Mouse (Mus musculus) right cerebral cortex, adult 2 months (tissue): Measurements from ENCODE around the gene Olfr698.
"Not testable (repeated sequence)": the region's sequence is repeated elsewhere in the genome, so short reads cannot be mapped to it uniquely, and the experiment has no call there.

Experiments
- DNase-seq, 2 experiments: peaks; one replicate each; pipeline ENCODE4 v3.0.0; 2021 to 2022; ENCODE audit warnings: low spot score in 2 of 2

The Olfr698 gene

GRCm38 (mm10) chr7:106755297-106755696 lies at the start of gene Olfr698:
Gene Olfr698 (minus strand): TSS chr7:106755397.
- DNase-seq, result no peak

DNA sequence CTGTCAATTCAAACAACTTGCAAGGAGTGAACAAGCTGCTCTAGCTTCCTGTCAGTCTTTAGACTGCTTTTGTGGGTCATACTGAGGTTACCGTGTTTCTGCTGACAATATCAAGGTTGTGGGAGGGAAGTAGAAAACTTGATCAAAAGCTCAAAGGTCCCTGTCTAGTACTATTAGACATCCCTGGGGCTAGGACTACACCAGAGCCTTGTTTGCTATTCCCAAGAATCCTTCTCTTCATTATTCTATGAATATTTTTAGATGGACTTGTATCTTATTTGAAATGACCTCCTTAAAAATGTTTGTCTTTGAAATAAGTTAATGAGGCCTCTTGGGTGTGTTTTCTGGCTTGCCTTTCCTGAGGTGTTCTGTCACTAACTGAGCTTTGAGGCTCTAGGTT lies 37.9 kb upstream of the Olfr698 start, which contains the start of gene Olfr699:
TSS of gene Olfr699 (minus strand) at position 101 of the 400 bp plus-strand sequence.
- no peak for DNase-seq

GRCm38 (mm10) chr7:106788330-106788729 lies 33.1 kb upstream of the Olfr698 start:
- DNase-seq, result no peak

GRCm38 (mm10) chr7:106761008-106761407 lies 5.8 kb upstream of the Olfr698 start:
- DNase-seq, result not testable (repeated sequence)

DNA sequence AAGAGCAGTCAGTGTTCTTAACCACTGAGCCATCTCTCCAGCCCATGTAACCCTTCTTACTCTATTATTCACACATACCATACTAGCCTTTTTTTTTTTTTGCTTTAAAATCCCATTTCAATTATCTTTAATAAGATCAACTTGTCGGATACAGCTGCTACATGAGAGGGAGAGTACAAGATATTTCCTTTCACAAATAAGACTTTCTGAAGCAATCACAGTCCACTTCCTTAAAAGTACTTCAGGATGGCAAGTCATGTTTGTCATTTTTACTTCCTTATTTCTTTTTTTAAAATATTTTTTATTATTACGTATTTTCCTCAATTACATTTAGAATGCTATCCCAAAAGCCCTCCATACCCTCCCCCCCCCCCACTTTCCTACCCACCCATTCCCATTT lies 3.6 kb upstream of the Olfr698 start:
- no peak for DNase-seq

- DNase-seq, result no peak
These were observed 9.4 kb downstream of the Olfr698 start for GRCm38 (mm10) chr7:106745811-106746210.

DNA sequence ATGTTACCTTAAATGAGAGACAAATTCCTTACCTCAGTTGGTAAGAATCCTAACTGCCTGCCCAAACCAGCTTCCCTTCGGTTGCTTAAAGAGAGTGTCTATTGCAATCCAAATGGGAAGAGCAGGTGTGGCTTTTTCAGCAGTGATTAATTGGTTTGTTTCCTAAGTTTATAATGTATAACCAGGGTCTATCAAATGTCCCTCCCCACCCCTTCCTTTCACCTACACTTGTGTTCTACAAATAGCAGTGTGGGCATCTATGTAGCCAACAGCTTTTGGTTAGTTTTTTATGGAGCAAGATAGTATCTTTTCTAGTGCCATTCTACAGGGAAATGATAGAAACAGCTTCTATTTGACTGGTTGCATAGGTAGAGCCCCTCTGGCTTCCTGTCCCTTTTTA lies 12.9 kb downstream of the Olfr698 start, which contains the start of gene Olfr697:
TSS of gene Olfr697 (minus strand) at position 101 of the 400 bp plus-strand sequence.
- DNase-seq, result no peak

DNA sequence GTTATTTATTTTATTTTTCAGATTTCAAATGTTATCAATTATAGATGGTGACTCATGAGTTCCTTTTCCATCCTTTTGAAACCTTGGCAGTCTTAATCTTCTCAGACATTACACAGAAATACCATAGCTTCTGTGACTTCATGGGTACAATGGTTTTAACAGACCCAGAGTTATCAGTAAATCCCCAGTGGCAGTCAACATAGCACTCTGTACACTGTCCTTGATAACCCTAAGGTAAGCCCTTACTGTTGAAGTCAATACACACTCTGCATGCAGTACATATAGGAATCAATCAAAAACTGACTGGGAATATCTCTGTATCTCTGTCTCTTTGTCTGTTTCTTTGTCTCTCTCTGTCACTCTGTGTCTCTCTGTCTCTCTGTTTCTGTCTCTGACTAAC lies 18.2 kb downstream of the Olfr698 start:
- no peak for DNase-seq

DNA sequence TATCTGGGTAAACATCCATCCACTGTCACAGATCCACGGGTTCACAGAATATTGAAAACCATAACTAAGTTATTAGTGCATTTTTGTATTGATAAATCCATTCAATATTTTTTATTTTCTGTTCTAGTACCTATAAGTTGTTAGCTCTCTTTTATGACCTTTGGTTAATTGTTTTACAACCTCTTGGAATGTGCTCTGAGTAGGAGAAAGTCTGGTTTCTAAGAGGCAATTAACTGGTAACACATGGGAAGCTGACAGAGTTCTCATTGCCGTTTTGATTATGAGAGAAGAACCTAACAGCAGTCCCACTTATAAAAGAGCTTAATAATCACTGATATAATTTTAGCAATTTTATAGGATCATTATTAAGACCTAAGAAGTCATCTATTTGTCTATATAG lies 21.5 kb downstream of the Olfr698 start:
- DNase-seq, result no peak

DNA sequence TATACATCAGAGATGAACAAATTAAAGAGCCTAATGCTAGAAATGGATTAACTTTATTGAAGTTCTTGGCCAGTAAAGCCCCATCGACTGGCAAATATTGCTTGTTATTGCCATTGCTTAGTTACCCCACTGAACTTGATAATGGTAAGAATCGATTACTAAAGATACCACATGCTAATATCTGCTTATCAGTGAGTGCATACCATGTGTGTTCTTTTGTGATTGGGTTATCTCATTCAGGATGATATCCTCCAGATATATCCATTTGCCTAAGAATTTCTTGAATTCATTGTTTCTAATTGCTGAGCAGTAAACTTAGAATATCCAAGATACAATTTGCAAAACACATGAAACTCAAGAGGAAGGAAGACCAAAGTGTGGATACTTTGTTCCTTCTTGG lies 29.5 kb downstream of the Olfr698 start:
- DNase-seq, result not testable (repeated sequence)

- no peak for DNase-seq
These were observed 38.9 kb downstream of the Olfr698 start, which contains the start of gene Olfr695 for GRCm38 (mm10) chr7:106716296-106716695. Gene Olfr695 (minus strand): TSS chr7:106716396.

GRCm38 (mm10) chr7:106711463-106711862 lies 43.7 kb downstream of the Olfr698 start:
- no peak for DNase-seq

DNA sequence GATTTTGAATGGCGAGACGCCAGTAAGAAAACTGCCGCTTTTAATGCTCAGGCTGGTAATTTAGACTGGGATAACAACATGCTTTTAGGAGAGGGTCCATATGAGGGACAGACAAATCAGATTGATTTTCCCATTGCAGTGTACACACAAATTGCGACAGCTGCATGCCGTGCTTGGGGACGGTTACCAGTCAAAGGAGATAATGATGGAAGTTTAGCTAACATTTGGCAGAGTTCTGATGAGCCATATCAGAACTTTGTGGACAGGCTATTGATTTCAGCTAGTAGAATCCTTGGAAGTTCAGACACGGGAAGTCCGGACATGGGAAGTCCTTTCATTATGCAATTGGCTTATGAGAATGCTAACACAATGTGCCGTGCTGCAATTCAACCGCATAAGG lies 47.5 kb downstream of the Olfr698 start:
- not testable (repeated sequence) for DNase-seq
